Mouse (Mus musculus) neural tube, embryonic 10.5 days (tissue): ENCODE data around the gene Tnfsf4.

Experiments used
- DNase-seq: peaks from one replicate; pipeline ENCODE4 v3.0.0-alpha.2; 2017; ENCODE audit warnings: low spot score; ENCODE audit errors: extremely low spot score

The Tnfsf4 gene

GRCm38 (mm10) chr1:161452250-161452649, 57.0 kb downstream of the Tnfsf4 start:
- DNase-seq, result no peak

GRCm38 (mm10) chr1:161463388-161464085, 68.3 kb downstream of the Tnfsf4 start:
- DNase-seq, result no peak
